Mouse (Mus musculus) liver, postnatal 0 days (tissue): ENCODE measurements at regions not wholly inside any gene's neighbourhood (a gene's known extent, or its start where the extent isn't known, plus 50 kb on each side); places are given as distances from the start of the nearest gene placed in this dataset.

Experiments
- ATAC-seq: fragments of 200-750 bp; cut with Nextera tagmentation; 2 replicates; pipeline ENCODE4 v1.8.0; 2017; ENCODE audit warnings: mild to moderate bottlenecking, moderate library complexity
- DNase-seq: peaks from one replicate; pipeline ENCODE4 v3.0.0-alpha.2; 2016
- H3K27ac ChIP-seq: fragments of 300-500 bp; sonication (generic); 2 replicates; pipeline ENCODE4 v1.5.1; 2014; ENCODE audit warnings: antibody characterized with exemption, moderate library complexity, mild to moderate bottlenecking, low read depth
- H3K27me3 ChIP-seq: fragments of 300-500 bp; sonication (generic); 2 replicates; pipeline ENCODE4 v1.6.1; 2014; ENCODE audit warnings: low read length, control low read depth, mixed read lengths; ENCODE audit not compliant: insufficient read depth
- H3K36me3 ChIP-seq: fragments of 300-500 bp; sonication (generic); replicated peaks from 2 replicates; pipeline ENCODE4 v1.6.1; 2014; ENCODE audit warnings: mild to moderate bottlenecking, control low read depth, low read length, moderate library complexity, mixed read lengths; ENCODE audit not compliant: insufficient read depth
- H3K4me1 ChIP-seq: fragments of 300-500 bp; sonication (generic); 2 replicates; pipeline ENCODE4 v1.6.1; 2014; ENCODE audit warnings: antibody characterized with exemption, mild to moderate bottlenecking, control low read depth; ENCODE audit not compliant: insufficient read depth
- H3K4me2 ChIP-seq: fragments of 300-500 bp; sonication (generic); 2 replicates; pipeline ENCODE4 v1.6.1; 2014; ENCODE audit warnings: low read depth, mild to moderate bottlenecking, low read length, moderate library complexity, mixed read lengths
- H3K4me3 ChIP-seq: fragments of 300-500 bp; sonication (generic); 2 replicates; pipeline ENCODE4 v1.5.1; 2014; ENCODE audit warnings: low read depth, low read length
- H3K9ac ChIP-seq: fragments of 300-500 bp; sonication (generic); replicated peaks from 2 replicates; pipeline ENCODE4 v1.6.1; 2014; ENCODE audit warnings: mild to moderate bottlenecking, moderate library complexity
- H3K9me3 ChIP-seq: fragments of 300-500 bp; sonication (generic); 2 replicates; pipeline ENCODE4 v1.6.1; 2016; ENCODE audit warnings: mild to moderate bottlenecking, control low read depth, low read length, mixed read lengths
- CTCF ChIP-seq: sonication (generic); IDR thresholded peaks from 2 replicates; pipeline ENCODE4 v1.5.1; 2016; ENCODE audit warnings: antibody characterized with exemption, low read depth
- EP300 ChIP-seq: IDR thresholded peaks from 2 replicates; pipeline ENCODE4 v1.6.1; 2016; ENCODE audit warnings: antibody characterized with exemption, low read depth, mild to moderate bottlenecking
- WGBS: fragments of 180-500 bp; shearing (Covaris S2); extraction: QIAGEN DNeasy Blood & Tissue Kit; methylation state at CpG from one replicate; pipeline ENCODE4 v1.1.7; 2014; ENCODE audit not compliant: insufficient replicate concordance; 5-methylcytosine and 5-hydroxymethylcytosine counted together

- Histone ChIP-seq H3K4me3 (no peak overlapping the region), H3K36me3 (no peaks in the 10 kb centered on the region), H3K9ac (no peak overlapping the region), H3K4me1 (no peaks in the 10 kb centered on the region), H3K27ac (no peak overlapping the region), H3K4me2 (no peak overlapping the region), H3K9me3 (no peaks in the 10 kb centered on the region), H3K27me3 (no peaks in the 10 kb centered on the region)
- 73% methylated on average over 2 of the region's 2 CpGs for WGBS
- TF ChIP-seq EP300 (no peak), CTCF (no peak)
- DNase-seq: no peak
- ATAC-seq: no peak
These were observed 183.9 kb upstream of the Eef2kmt start for GRCm38 (mm10) chr16:5439717-5440116.

- ATAC-seq (no peak), DNase-seq (no peak)
- no peak overlapping the region for H3K9ac ChIP-seq
- H3K4me2 ChIP-seq: no peak overlapping the region
- no peak overlapping the region for H3K27ac ChIP-seq
- no peak overlapping the region for H3K4me3 ChIP-seq
- no peaks in the 10 kb centered on the region for H3K27me3 ChIP-seq
- no peaks in the 10 kb centered on the region for H3K9me3 ChIP-seq
- H3K4me1 ChIP-seq: no peaks in the 10 kb centered on the region
- 62% methylated on average over 2 of the region's 2 CpGs for WGBS
- H3K36me3 ChIP-seq: no peaks in the 10 kb centered on the region
- TF ChIP-seq EP300 (no peak), CTCF (no peak)
These were observed 182.6 kb upstream of the Eef2kmt start for GRCm38 (mm10) chr16:5438405-5438804.

- Histone ChIP-seq H3K4me2 (peak overlapping the region; percentile 33), H3K4me1 (peaks cover 8% of the 10 kb centered on the region; the same call in 1 of the 2 replicates), H3K9me3 (no peaks in the 10 kb centered on the region), H3K36me3 (no peaks in the 10 kb centered on the region), H3K27ac (peak overlapping the region; percentile 66), H3K4me3 (no peak overlapping the region), H3K27me3 (no peaks in the 10 kb centered on the region), H3K9ac (no peak overlapping the region)
- WGBS: 25% methylated on average over 5 of the region's 5 CpGs
- peak; percentile 18 for DNase-seq
- no peak; the same call in 1 of the 2 replicates for ATAC-seq
- TF ChIP-seq EP300 (no peak), CTCF (no peak)
These were observed 175.9 kb upstream of the Eef2kmt start for GRCm38 (mm10) chr16:5431689-5432088.

- Histone ChIP-seq H3K9me3 (no peaks in the 10 kb centered on the region), H3K4me1 (peaks cover 8% of the 10 kb centered on the region; the same call in 1 of the 2 replicates), H3K4me3 (no peak overlapping the region), H3K27me3 (no peaks in the 10 kb centered on the region), H3K4me2 (peak overlapping the region; percentile 33), H3K9ac (no peak overlapping the region), H3K27ac (peak overlapping the region; percentile 66), H3K36me3 (no peaks in the 10 kb centered on the region)
- 63% methylated on average over 3 of the region's 3 CpGs for WGBS
- ATAC-seq (no peak), DNase-seq (no peak)
- TF ChIP-seq EP300 (no peak), CTCF (no peak)
These were observed 175.3 kb upstream of the Eef2kmt start for GRCm38 (mm10) chr16:5431111-5431510.

GRCm38 (mm10) chr16:5429466-5429865 is 173.7 kb upstream of the Eef2kmt start:
- Histone ChIP-seq H3K9me3 (no peaks in the 10 kb centered on the region), H3K4me2 (no peak overlapping the region), H3K27ac (no peak overlapping the region), H3K4me3 (no peak overlapping the region), H3K4me1 (peaks cover 8% of the 10 kb centered on the region; the same call in 1 of the 2 replicates), H3K36me3 (no peaks in the 10 kb centered on the region), H3K27me3 (no peaks in the 10 kb centered on the region), H3K9ac (no peak overlapping the region)
- DNase-seq (no peak), ATAC-seq (no peak)
- TF ChIP-seq EP300 (no peak), CTCF (no peak)
- 52% methylated on average over 2 of the region's 2 CpGs for whole genome bisulfite sequencing

GRCm38 (mm10) chr16:5425908-5426307 is 170.1 kb upstream of the Eef2kmt start:
- TF ChIP-seq EP300 (no peak), CTCF (no peak)
- Histone ChIP-seq H3K27me3 (no peaks in the 10 kb centered on the region), H3K27ac (no peak overlapping the region), H3K36me3 (no peaks in the 10 kb centered on the region), H3K4me2 (no peak overlapping the region), H3K4me1 (no peaks in the 10 kb centered on the region; the same call in 1 of the 2 replicates), H3K9me3 (no peaks in the 10 kb centered on the region), H3K4me3 (no peak overlapping the region), H3K9ac (no peak overlapping the region)
- ATAC-seq (no peak), DNase-seq (no peak)
- 70% methylated on average over 2 of the region's 2 CpGs for WGBS

GRCm38 (mm10) chr16:5422041-5422440 is 166.3 kb upstream of the Eef2kmt start:
- ATAC-seq (no peak), DNase-seq (no peak)
- no peaks in the 10 kb centered on the region for H3K36me3 ChIP-seq
- no peak overlapping the region for H3K9ac ChIP-seq
- no peak overlapping the region for H3K4me3 ChIP-seq
- H3K4me1 ChIP-seq: no peaks in the 10 kb centered on the region
- no peaks in the 10 kb centered on the region for H3K27me3 ChIP-seq
- no peak overlapping the region for H3K4me2 ChIP-seq
- no peaks in the 10 kb centered on the region for H3K9me3 ChIP-seq
- TF ChIP-seq CTCF (no peak), EP300 (no peak)
- WGBS: 77% methylated on average over 6 of the region's 6 CpGs
- H3K27ac ChIP-seq: no peak overlapping the region
